Mouse (Mus musculus): ENCODE data around the gene Ereg. TPM values are rescaled to one million over a fixed set of nuclear protein-coding genes. Genes with fewer than 3 reads are reported as not detected.

Ereg gene
- polyA plus RNA-seq (2012; ENCODE audit: insufficient read depth, insufficient read length, missing spikeins) = not detected in 2 replicates

DNA sequence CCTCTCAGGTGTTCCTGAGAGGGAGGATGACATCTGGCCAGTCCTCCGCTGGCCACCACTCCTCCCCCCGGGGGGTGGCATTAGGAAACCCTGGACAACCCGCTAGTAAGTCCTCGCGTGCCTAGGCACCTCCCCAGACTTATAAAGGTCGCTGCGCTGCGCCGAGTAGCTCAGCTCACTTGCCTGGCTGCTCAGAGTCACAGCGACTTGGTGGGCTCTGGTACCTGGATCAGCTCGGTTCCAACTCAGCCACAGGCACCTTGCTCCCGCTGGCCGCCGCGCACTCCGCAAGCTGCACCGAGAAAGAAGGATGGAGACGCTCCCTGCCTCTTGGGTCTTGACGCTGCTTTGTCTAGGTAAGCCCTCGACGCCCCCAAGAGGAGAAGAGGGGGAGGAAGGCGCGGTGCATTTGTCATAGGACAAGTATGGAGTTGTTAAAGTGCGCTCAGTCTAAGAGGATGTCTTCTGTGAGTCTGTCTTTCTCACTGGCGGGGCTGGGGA is at the start of gene Ereg:
Gene Ereg (plus strand): TSS at position 173 of the 501 bp plus-strand sequence.
- Histone ChIP-seq H3K27ac (ENCODE audit: insufficient read depth, low read depth, low read length) (no peak within 1 kb of the TSS), H3K4me1 (ENCODE audit: control insufficient read depth, insufficient read depth, low read length) (no peaks in the 10 kb centered on the region), H3K4me3 (ENCODE audit: insufficient read depth, low read length) (no peak within 1 kb of the TSS)
- no peak for TF ChIP-seq CTCF (IDR thresholded peaks at IDR 0.05; ENCODE audit: low read depth, low read length)
- TF ChIP-seq POLR2A (IDR thresholded peaks at IDR 0.05; ENCODE audit: borderline replicate concordance, low read depth, low read length) = no peak

DNA sequence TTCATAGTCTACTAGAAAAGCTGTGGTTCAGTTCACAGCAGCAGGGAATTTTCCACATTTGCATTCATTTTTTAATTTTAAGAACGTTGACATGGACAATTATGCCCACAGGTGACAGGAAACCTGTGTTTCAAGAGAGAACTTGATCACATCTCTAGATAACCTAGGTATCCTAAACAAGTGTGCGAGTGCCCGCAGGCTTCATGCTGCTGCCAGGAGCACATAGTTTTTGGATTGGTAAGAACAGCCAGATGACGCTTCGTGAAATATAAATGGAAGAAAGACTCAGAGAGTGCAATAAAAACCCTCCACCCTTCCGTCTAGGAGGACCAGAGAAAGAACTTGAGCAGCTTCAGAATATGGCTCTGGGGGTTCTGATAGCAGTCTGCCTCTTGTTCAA is 47.3 kb upstream of the Ereg start, which contains the start of gene Epgn:
Gene Epgn (plus strand): TSS at position 301 of the 400 bp plus-strand sequence.
- H3K4me1 ChIP-seq (ENCODE audit: control insufficient read depth, insufficient read depth, low read length) = no peaks in the 10 kb centered on the region
- no peak within 1 kb of the TSS for H3K4me3 ChIP-seq (ENCODE audit: insufficient read depth, low read length)
- no peak within 1 kb of the TSS for H3K27ac ChIP-seq (ENCODE audit: insufficient read depth, low read depth, low read length)
- TF ChIP-seq CTCF (IDR thresholded peaks at IDR 0.05; ENCODE audit: low read depth, low read length) (no peak), POLR2A (IDR thresholded peaks at IDR 0.05; ENCODE audit: borderline replicate concordance, low read depth, low read length) (no peak)

DNA sequence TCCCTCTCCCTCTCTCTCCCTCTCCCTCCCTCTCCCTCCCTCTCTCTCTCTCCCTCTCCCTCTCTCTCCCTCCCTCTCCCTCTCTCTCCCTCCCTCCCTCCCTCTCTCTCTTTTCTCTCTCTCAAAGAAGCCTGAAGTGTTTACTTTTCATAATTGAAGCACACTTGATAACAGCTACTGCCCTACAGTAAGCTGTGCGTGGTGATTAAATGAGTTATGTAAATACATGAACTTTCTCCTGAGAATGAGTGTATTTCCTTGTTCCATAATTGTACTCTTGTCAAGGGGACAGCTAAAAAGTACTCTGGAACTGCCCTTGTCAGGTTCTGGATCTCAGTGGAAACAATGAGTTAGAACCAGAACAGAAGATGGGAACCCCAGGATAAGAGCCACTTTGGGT is 46.6 kb upstream of the Ereg start:
- no peaks in the 10 kb centered on the region for H3K4me1 ChIP-seq (ENCODE audit: control insufficient read depth, insufficient read depth, low read length)
- TF ChIP-seq CTCF (IDR thresholded peaks at IDR 0.05; ENCODE audit: low read depth, low read length) (no peak), POLR2A (IDR thresholded peaks at IDR 0.05; ENCODE audit: borderline replicate concordance, low read depth, low read length) (no peak)
- H3K4me3 ChIP-seq (ENCODE audit: insufficient read depth, low read length) = no peak overlapping the region
- no peak overlapping the region for H3K27ac ChIP-seq (ENCODE audit: insufficient read depth, low read depth, low read length)

DNA sequence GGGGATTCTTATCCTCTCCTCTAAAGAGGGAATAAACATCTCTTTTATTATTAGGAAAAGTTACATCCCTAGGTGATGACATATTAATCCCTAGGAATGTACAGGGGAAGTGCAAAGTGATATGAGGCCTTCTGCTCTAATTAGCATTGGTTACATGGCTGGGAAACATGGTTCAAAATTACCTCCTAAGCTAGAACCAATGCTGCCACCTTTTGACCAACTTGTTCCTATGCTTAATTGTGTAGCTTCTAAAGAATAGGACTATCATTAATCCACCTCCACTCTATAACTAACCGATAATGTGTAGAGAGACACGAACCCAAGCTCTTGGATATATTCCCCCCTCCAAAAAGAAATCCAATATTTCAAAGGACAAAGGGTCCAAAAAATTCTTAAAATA is 43.8 kb upstream of the Ereg start:
- Histone ChIP-seq H3K4me1 (ENCODE audit: control insufficient read depth, insufficient read depth, low read length) (no peaks in the 10 kb centered on the region), H3K27ac (ENCODE audit: insufficient read depth, low read depth, low read length) (no peak overlapping the region), H3K4me3 (ENCODE audit: insufficient read depth, low read length) (no peak overlapping the region)
- TF ChIP-seq CTCF (IDR thresholded peaks at IDR 0.05; ENCODE audit: low read depth, low read length) (no peak), POLR2A (IDR thresholded peaks at IDR 0.05; ENCODE audit: borderline replicate concordance, low read depth, low read length) (no peak)

DNA sequence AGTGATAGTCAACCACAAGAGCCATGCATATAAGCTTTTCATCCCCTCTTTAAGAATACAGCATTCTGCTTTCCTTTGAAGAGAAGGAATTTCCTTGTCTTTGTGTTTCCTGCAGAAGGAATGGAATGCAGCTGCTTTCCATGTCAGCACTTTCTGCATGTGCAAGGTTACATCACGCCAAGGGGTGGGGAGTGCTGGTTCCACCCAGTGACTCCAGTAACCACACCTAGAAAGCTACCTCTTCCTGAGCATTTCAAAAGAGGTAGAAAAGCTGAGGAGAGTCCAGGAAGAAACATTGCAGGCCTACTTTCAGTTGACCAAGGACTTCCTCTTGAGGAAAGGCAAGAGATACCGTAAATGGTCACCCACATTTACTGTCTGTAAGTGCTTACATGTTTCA is 39.1 kb upstream of the Ereg start:
- Histone ChIP-seq H3K27ac (ENCODE audit: insufficient read depth, low read depth, low read length) (no peak overlapping the region), H3K4me1 (ENCODE audit: control insufficient read depth, insufficient read depth, low read length) (peaks cover 4% of the 10 kb centered on the region; the same call in 1 of the 2 replicates), H3K4me3 (ENCODE audit: insufficient read depth, low read length) (no peak overlapping the region)
- TF ChIP-seq CTCF (IDR thresholded peaks at IDR 0.05; ENCODE audit: low read depth, low read length) = no peak
- no peak for TF ChIP-seq POLR2A (IDR thresholded peaks at IDR 0.05; ENCODE audit: borderline replicate concordance, low read depth, low read length)

DNA sequence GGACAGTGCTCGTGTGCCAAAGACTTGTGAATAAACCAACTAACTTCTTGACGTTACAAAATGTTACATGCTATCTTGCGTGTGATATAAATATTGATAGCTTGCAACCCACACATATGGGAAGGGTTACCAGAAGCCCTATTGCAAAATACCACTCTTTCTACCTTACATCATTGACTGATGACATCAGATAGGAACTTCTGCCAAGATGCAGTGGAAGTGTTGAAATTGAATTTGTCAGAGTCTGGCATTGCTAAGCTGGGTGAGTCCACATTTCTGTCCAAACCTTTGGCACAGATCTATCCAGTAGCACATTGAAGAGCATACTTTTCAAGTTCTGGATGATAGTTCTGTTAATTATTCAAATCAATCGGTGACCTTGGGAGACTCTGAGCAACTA is 37.8 kb upstream of the Ereg start:
- no peak for TF ChIP-seq CTCF (IDR thresholded peaks at IDR 0.05; ENCODE audit: low read depth, low read length)
- TF ChIP-seq POLR2A (IDR thresholded peaks at IDR 0.05; ENCODE audit: borderline replicate concordance, low read depth, low read length) = no peak
- Histone ChIP-seq H3K4me1 (ENCODE audit: control insufficient read depth, insufficient read depth, low read length) (peaks cover 4% of the 10 kb centered on the region; the same call in 1 of the 2 replicates), H3K27ac (ENCODE audit: insufficient read depth, low read depth, low read length) (no peak overlapping the region), H3K4me3 (ENCODE audit: insufficient read depth, low read length) (no peak overlapping the region)

DNA sequence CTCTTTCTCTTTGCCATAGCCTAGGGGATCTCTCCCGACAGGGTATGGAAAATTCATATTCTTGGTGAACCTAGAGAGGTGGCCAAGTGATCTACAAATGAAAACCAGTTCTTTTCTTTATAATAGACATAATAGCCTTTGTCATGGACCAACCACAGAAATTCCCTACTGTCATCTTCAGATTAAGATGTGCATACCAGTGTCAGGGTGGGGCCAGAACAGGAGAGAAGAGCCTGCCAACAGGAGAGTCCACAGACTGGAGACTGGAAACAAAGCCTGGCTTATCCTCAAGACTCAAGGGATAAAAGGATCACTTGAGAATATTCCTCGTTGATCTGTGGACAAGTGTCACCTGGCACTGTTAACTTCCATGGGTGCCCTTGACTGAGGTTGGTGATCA is 36.7 kb upstream of the Ereg start:
- TF ChIP-seq CTCF (IDR thresholded peaks at IDR 0.05; ENCODE audit: low read depth, low read length) (no peak), POLR2A (IDR thresholded peaks at IDR 0.05; ENCODE audit: borderline replicate concordance, low read depth, low read length) (no peak)
- Histone ChIP-seq H3K4me1 (ENCODE audit: control insufficient read depth, insufficient read depth, low read length) (peaks cover 4% of the 10 kb centered on the region; the same call in 1 of the 2 replicates), H3K27ac (ENCODE audit: insufficient read depth, low read depth, low read length) (no peak overlapping the region), H3K4me3 (ENCODE audit: insufficient read depth, low read length) (no peak overlapping the region)

DNA sequence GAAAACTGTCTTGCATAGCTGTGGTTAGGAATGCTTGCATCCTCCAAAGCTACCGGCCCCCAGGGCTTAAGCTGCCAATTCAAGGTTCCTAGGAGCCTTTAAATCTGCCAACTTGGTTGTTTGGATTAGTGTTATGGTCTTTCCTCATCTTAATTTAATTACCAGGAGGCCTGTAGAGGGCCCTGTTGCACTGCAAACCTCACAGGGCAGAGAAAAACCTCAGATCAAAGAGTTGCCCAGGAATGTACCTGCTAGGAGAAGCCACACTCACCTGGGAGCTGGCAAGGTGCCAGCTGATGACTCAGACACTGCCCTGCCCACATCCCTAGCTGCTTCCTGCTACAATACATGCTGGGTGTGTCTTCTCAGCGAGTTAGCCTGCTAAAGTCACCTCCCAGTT is 35.9 kb upstream of the Ereg start:
- no peak overlapping the region for H3K4me3 ChIP-seq (ENCODE audit: insufficient read depth, low read length)
- TF ChIP-seq POLR2A (IDR thresholded peaks at IDR 0.05; ENCODE audit: borderline replicate concordance, low read depth, low read length) (no peak), CTCF (IDR thresholded peaks at IDR 0.05; ENCODE audit: low read depth, low read length) (no peak)
- H3K4me1 ChIP-seq (ENCODE audit: control insufficient read depth, insufficient read depth, low read length) = peaks cover 4% of the 10 kb centered on the region; the same call in 1 of the 2 replicates
- H3K27ac ChIP-seq (ENCODE audit: insufficient read depth, low read depth, low read length) = no peak overlapping the region

DNA sequence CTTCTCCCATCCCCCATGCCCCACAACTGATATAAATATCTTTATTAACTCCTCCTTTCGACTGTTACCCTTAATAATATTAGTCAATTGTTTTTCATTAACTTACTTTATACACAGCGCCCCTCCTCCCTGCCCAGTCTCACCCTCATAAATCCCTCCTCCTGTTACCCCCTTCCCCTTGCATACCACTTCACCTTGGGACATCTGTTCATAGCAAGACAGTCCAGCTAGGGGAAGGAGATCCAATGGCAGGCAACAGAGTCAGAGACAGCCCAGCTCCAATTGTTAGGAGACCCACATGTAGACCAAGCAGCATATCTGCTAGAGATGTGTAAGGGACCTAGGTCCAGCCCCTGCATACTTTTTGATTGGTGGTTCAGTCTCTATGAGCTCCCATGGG is 35.5 kb upstream of the Ereg start:
- TF ChIP-seq POLR2A (IDR thresholded peaks at IDR 0.05; ENCODE audit: borderline replicate concordance, low read depth, low read length) = no peak
- no peak for TF ChIP-seq CTCF (IDR thresholded peaks at IDR 0.05; ENCODE audit: low read depth, low read length)
- no peak overlapping the region for H3K4me3 ChIP-seq (ENCODE audit: insufficient read depth, low read length)
- no peak overlapping the region for H3K27ac ChIP-seq (ENCODE audit: insufficient read depth, low read depth, low read length)
- peaks cover 4% of the 10 kb centered on the region; the same call in 1 of the 2 replicates for H3K4me1 ChIP-seq (ENCODE audit: control insufficient read depth, insufficient read depth, low read length)

DNA sequence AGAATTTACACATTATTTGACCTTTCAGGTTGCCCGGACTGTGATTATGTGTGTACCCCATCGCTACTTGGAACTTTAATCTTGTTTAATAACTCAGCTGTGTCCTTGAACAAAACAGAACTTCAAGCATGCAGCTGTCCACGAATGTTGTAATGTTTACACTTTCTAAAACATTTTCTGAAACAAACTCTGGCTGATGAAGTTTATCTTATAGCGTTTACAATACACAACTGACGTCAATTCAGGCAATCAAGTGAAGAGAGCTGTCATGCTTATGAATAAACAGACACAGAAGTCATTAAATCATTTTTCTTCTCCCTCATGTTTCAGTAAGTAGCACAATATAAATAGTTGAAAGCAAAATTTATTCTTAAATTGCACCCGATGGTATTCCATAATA is 26.4 kb upstream of the Ereg start:
- Histone ChIP-seq H3K4me1 (ENCODE audit: control insufficient read depth, insufficient read depth, low read length) (no peaks in the 10 kb centered on the region), H3K27ac (ENCODE audit: insufficient read depth, low read depth, low read length) (no peak overlapping the region), H3K4me3 (ENCODE audit: insufficient read depth, low read length) (no peak overlapping the region)
- TF ChIP-seq CTCF (IDR thresholded peaks at IDR 0.05; ENCODE audit: low read depth, low read length) (no peak), POLR2A (IDR thresholded peaks at IDR 0.05; ENCODE audit: borderline replicate concordance, low read depth, low read length) (no peak)
